Mouse (Mus musculus): ENCODE data around the gene Dagla.

DNA sequence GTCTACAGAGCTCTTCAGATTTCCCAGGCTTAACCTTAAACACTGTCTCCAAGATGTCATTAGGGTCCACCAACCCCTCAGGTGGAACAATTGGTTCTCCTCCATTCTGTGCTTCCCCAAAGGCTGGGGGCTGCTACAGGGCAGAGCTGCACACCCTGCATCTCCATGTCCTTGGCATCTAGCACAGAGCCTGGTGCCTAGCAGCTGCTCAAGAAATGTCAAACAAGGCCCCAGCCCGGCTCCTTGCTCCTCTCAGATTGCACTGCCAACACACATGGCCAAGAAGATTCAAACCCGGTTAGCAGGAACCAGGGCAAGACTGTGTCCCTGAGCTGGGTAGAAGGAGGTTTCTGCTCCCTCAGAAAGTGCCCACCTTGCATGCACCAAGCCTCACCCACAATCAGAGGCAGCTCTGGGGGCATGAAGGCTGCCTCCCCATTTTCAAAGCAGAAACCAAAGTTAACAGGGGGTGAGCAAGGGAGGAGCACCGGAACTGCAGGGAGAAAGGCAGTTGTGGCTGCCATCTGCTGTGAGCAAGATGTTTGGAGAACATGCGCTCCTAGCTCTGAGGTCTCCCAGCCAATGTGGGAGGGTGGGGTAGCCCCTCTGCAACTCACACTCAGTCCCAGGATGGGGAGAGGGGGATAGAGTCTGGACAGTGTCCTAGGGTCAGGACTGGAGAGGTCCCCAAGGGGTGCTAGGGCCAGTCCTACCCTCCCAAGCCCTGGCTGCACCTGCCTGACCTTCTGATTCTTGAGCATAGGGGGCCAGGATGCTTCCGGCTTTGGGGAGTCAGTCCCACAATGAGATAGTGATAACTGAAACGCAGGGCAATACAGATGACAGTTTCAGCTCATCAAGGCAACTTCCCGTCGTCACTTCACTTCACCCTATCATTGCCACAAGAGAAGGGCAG is 16.3 kb downstream of the Dagla start:
- no peak for TF ChIP-seq CTCF (IDR thresholded peaks at IDR 0.05; ENCODE audit: extremely low read depth, insufficient read length, insufficient replicate concordance, low read depth, low read length)
- no peak for TF ChIP-seq POLR2A (IDR thresholded peaks at IDR 0.05; ENCODE audit: low read depth, low read length)

All from small intestine, adult 2 months (tissue).